Mouse (Mus musculus): ENCODE data around the gene Sipa1l2. TPM values are rescaled to one million over a fixed set of nuclear protein-coding genes. Genes with fewer than 3 reads are reported as not detected.

Sipa1l2 gene
- polyA plus RNA-seq, 1 experiment from 2014 or later, result 11.6 TPM

DNA sequence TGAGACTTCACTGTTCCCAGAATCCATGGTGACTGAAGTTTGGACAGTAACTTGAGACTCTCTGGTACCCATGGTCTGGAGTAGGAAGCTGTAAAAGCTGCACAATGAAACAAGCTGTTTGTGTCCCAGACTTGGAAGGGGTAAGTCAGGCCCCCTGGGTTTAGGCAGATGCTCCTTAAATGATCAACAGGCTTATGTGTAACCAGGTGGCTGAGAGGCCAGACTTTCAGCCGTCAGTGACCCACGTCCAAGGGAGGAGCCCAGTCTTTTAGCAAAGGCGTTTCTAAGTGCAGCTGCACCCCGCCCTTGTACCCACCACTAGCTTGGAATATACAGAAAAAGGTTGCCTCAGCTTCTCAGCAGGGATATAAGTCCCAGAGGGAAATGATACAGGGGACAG lies 19.0 kb downstream of the Sipa1l2 start:
- peaks cover 15% of the 10 kb centered on the region for H3K4me1 ChIP-seq (ENCODE audit: control insufficient read depth, insufficient read depth, low read length)
- no peaks in the 10 kb centered on the region for H3K9me3 ChIP-seq (ENCODE audit: control insufficient read depth, low read length)
- H3K4me3 ChIP-seq (ENCODE audit: low read depth, low read length), result no peak overlapping the region
- no peak overlapping the region for H3K4me2 ChIP-seq (ENCODE audit: low read depth)
- no peak overlapping the region for H3K27ac ChIP-seq (ENCODE audit: low read depth, low read length)
- DNase-seq (ENCODE audit: low spot score) (no peak), ATAC-seq (ENCODE audit: insufficient read depth, low FRiP score, low TSS enrichment) (no peak)
- H3K36me3 ChIP-seq (ENCODE audit: control insufficient read depth, insufficient read depth, low read length), result no peaks in the 10 kb centered on the region
- no peaks in the 10 kb centered on the region for H3K27me3 ChIP-seq (ENCODE audit: control insufficient read depth, insufficient read depth, low read length)
- WGBS, result 27% methylated on average over 4 of the region's 4 CpGs
- H3K9ac ChIP-seq (ENCODE audit: low read length), result no peak overlapping the region

DNA sequence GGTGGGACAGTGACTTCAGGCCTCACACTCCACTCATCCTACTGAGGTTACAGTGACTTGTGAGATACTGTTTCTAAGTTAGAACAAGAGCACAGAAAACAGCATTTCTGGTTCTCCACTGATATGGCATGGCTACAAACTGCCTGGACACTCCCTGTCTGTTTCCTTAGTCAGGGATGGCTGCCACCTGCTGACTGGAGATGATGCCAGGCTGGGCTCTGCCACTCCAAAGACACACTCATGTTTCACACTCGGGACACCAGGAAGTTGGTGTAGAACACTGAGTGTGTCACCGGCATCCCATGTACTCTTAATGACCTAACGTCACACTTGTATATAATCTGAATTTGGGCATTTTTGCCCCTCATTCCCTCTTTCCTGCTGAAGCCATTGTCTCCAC lies 22.3 kb downstream of the Sipa1l2 start:
- Histone ChIP-seq H3K4me3 (ENCODE audit: low read depth, low read length) (no peak overlapping the region), H3K4me1 (ENCODE audit: control insufficient read depth, insufficient read depth, low read length) (peaks cover 15% of the 10 kb centered on the region), H3K9me3 (ENCODE audit: control insufficient read depth, low read length) (no peaks in the 10 kb centered on the region), H3K27me3 (ENCODE audit: control insufficient read depth, insufficient read depth, low read length) (no peaks in the 10 kb centered on the region), H3K36me3 (ENCODE audit: control insufficient read depth, insufficient read depth, low read length) (no peaks in the 10 kb centered on the region), H3K4me2 (ENCODE audit: low read depth) (no peak overlapping the region), H3K27ac (ENCODE audit: low read depth, low read length) (no peak overlapping the region), H3K9ac (ENCODE audit: low read length) (no peak overlapping the region)
- DNase-seq (ENCODE audit: low spot score) (no peak), ATAC-seq (ENCODE audit: insufficient read depth, low FRiP score, low TSS enrichment) (no peak)
- 55% methylated on average over 3 of the region's 3 CpGs for WGBS

DNA sequence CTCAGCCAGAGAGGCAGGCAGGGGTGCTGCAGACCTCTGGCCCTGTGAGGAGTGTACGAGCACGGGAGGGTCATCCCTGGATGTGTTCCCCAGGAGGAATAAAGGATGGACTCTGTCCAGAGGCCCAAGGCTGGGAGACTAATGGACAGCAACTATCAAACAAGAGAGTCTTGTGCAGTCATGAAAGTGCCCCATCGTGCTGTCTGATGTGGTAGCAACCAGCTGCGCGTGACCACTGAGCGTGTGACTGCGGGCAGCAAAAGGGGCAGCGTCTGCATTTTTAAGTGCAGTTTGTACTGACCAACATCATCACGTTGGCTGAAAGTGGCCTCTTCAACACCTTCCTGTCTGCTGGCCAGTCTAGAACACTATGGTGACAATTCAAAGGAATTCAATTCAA lies 23.7 kb downstream of the Sipa1l2 start:
- no peak overlapping the region for H3K27ac ChIP-seq (ENCODE audit: low read depth, low read length)
- H3K4me1 ChIP-seq (ENCODE audit: control insufficient read depth, insufficient read depth, low read length), result peaks cover 10% of the 10 kb centered on the region
- WGBS, result 90% methylated on average over 9 of the region's 9 CpGs
- H3K9me3 ChIP-seq (ENCODE audit: control insufficient read depth, low read length), result no peaks in the 10 kb centered on the region
- H3K27me3 ChIP-seq (ENCODE audit: control insufficient read depth, insufficient read depth, low read length), result no peaks in the 10 kb centered on the region
- no peak overlapping the region for H3K4me3 ChIP-seq (ENCODE audit: low read depth, low read length)
- ATAC-seq (ENCODE audit: insufficient read depth, low FRiP score, low TSS enrichment) (no peak), DNase-seq (ENCODE audit: low spot score) (no peak)
- H3K4me2 ChIP-seq (ENCODE audit: low read depth), result no peak overlapping the region
- no peaks in the 10 kb centered on the region for H3K36me3 ChIP-seq (ENCODE audit: control insufficient read depth, insufficient read depth, low read length)
- no peak overlapping the region for H3K9ac ChIP-seq (ENCODE audit: low read length)

DNA sequence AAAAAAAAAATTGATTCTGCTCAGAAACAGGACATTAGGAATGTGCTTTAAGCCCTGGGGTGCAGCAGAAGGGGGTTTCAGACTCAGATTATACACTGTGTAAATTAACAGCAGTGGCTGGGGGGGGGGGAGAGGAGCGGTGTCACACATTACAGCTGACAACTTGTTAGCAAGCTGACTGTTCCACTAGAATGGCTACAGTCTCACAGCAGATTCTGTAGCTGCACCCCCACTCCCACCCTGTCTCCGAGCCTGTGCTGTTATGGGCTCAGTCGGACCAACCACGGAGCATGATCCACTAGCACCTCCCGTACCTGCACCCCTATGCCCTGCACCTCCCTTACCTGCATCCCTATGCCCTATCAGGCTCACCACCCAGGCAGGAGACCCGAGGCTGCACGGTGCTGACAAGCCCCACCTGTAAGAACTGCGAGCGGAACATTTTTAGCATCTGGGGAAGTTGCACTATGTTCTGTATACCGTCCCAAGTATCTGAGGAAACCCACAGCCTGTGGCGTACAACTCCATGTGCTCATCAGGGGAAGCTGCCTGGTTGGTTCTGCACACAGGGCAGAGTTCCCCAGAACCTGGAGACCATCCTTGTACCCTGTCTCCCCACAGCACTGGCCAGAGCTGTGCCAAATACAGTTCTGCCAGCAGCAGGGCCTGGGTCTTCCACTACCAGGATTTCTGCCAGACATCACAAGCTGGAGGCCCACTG lies 26.6 kb downstream of the Sipa1l2 start:
- Histone ChIP-seq H3K36me3 (ENCODE audit: control insufficient read depth, insufficient read depth, low read length) (no peaks in the 10 kb centered on the region), H3K4me2 (ENCODE audit: low read depth) (no peak overlapping the region), H3K9ac (ENCODE audit: low read length) (no peak overlapping the region), H3K9me3 (ENCODE audit: control insufficient read depth, low read length) (no peaks in the 10 kb centered on the region), H3K4me1 (ENCODE audit: control insufficient read depth, insufficient read depth, low read length) (peaks cover 13% of the 10 kb centered on the region; the same call in 1 of the 2 replicates), H3K27me3 (ENCODE audit: control insufficient read depth, insufficient read depth, low read length) (no peaks in the 10 kb centered on the region), H3K4me3 (ENCODE audit: low read depth, low read length) (no peak overlapping the region), H3K27ac (ENCODE audit: low read depth, low read length) (no peak overlapping the region)
- 78% methylated on average over 11 of the region's 11 CpGs for WGBS
- no peak for DNase-seq (ENCODE audit: low spot score)
- ATAC-seq (ENCODE audit: insufficient read depth, low FRiP score, low TSS enrichment), result no peak

DNA sequence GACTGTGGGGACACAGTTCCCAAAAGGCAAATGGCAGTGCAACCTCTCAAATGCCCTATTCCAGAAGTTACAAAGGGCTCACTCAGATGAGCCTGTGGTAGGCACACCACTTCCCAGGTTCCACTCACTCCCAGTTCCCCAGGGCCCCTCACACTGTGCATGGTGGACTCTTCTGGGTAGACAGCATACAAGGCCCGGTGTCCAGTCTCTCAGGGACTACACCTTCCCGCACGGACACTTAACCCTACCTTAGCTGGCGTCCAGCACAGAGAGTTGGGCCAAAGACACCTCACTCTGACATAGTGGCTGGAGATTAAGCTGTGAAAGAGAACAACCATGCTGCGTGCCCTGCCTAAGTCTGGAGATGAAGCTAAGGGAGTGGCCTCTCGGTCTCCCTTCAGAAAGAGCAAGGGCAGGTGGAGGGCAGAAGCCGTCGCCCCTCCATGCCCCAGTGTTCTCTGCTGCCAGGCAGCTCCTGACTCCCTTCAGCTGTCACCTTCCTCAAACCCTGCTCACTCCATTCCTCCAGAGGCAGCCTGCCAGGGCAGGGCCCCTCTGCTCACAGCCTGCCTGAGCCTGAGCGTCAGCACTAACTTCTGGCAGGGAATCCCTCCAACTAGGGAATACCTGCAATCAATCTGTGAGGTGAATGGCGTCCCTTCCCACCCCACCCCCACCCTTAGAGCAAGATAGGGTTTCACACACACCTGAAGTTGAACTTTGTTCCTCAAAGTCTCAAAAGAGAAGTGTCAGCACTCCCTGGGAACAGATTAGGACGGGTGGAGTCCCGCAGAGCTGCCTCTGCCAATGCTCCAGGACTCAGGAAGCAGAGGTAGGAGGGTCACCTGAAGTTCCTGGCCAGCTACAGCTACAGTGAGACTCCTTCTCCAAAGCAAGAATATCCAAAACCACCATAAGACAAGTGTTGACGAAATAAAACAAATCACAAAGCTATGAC lies 30.3 kb downstream of the Sipa1l2 start:
- WGBS, result 77% methylated on average over 13 of the region's 13 CpGs
- H3K27me3 ChIP-seq (ENCODE audit: control insufficient read depth, insufficient read depth, low read length), result no peaks in the 10 kb centered on the region
- no peak overlapping the region for H3K4me2 ChIP-seq (ENCODE audit: low read depth)
- H3K4me1 ChIP-seq (ENCODE audit: control insufficient read depth, insufficient read depth, low read length), result peaks cover 13% of the 10 kb centered on the region; the same call in 1 of the 2 replicates
- peaks cover 2% of the 10 kb centered on the region; the same call in 1 of the 2 replicates for H3K36me3 ChIP-seq (ENCODE audit: control insufficient read depth, insufficient read depth, low read length)
- no peak overlapping the region for H3K27ac ChIP-seq (ENCODE audit: low read depth, low read length)
- no peak overlapping the region for H3K4me3 ChIP-seq (ENCODE audit: low read depth, low read length)
- no peak for ATAC-seq (ENCODE audit: insufficient read depth, low FRiP score, low TSS enrichment)
- H3K9me3 ChIP-seq (ENCODE audit: control insufficient read depth, low read length), result no peaks in the 10 kb centered on the region
- no peak for DNase-seq (ENCODE audit: low spot score)
- no peak overlapping the region for H3K9ac ChIP-seq (ENCODE audit: low read length)

DNA sequence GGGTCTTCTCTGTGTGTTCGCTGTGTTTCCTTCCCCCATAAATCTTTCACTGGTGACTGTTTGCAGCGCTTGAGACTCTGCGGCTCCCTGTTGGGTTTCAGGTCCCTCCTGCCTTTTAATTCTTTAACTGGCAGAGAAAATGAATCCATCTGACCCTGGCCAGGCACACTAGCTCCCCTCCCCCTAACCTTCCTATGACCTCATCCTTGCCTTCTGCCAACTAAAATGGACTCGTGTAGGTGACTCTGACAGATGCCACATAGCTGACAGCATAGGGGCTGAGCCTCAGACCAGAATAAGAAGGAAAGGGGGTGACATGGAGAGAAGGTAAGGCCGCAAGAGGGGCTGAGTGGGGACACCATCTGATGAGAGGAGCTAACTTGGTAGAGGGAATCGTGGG lies 31.3 kb downstream of the Sipa1l2 start:
- Histone ChIP-seq H3K27ac (ENCODE audit: low read depth, low read length) (no peak overlapping the region), H3K27me3 (ENCODE audit: control insufficient read depth, insufficient read depth, low read length) (no peaks in the 10 kb centered on the region), H3K36me3 (ENCODE audit: control insufficient read depth, insufficient read depth, low read length) (peaks cover 2% of the 10 kb centered on the region; the same call in 1 of the 2 replicates), H3K9me3 (ENCODE audit: control insufficient read depth, low read length) (no peaks in the 10 kb centered on the region), H3K4me2 (ENCODE audit: low read depth) (no peak overlapping the region), H3K4me1 (ENCODE audit: control insufficient read depth, insufficient read depth, low read length) (peaks cover 13% of the 10 kb centered on the region; the same call in 1 of the 2 replicates), H3K4me3 (ENCODE audit: low read depth, low read length) (no peak overlapping the region), H3K9ac (ENCODE audit: low read length) (0 out of 2 replicates have a peak overlapping the region, but pooled peaks have one; percentile 8)
- 31% methylated on average over 6 of the region's 6 CpGs for WGBS
- DNase-seq (ENCODE audit: low spot score), result no peak
- ATAC-seq (ENCODE audit: insufficient read depth, low FRiP score, low TSS enrichment), result no peak

DNA sequence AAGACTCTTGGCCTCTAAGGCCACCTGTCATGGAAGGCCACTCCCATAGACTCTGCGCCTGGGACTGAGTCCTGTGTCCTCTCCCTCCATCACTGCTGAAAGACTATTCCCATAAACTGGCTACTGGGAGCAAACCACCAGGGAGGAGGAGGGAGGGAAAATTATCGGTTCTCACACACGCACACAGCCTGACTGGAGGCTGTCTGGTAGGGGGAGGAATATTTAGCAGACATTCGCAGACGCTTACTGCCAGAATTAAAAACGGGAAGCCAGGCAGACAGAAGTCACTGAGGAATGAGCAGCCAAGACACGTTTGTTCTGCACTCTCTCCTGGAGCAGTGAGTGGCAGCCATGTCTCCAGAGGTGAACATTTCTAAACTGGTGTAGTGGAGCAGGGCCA lies 35.9 kb downstream of the Sipa1l2 start:
- WGBS, result 74% methylated on average over 7 of the region's 7 CpGs
- Histone ChIP-seq H3K4me1 (ENCODE audit: control insufficient read depth, insufficient read depth, low read length) (peaks cover 27% of the 10 kb centered on the region), H3K9me3 (ENCODE audit: control insufficient read depth, low read length) (no peaks in the 10 kb centered on the region), H3K4me3 (ENCODE audit: low read depth, low read length) (no peak overlapping the region), H3K4me2 (ENCODE audit: low read depth) (no peak overlapping the region), H3K27me3 (ENCODE audit: control insufficient read depth, insufficient read depth, low read length) (no peaks in the 10 kb centered on the region), H3K36me3 (ENCODE audit: control insufficient read depth, insufficient read depth, low read length) (peaks cover 2% of the 10 kb centered on the region; the same call in 1 of the 2 replicates), H3K27ac (ENCODE audit: low read depth, low read length) (no peak overlapping the region), H3K9ac (ENCODE audit: low read length) (no peak overlapping the region)
- DNase-seq (ENCODE audit: low spot score) (no peak), ATAC-seq (ENCODE audit: insufficient read depth, low FRiP score, low TSS enrichment) (no peak)

DNA sequence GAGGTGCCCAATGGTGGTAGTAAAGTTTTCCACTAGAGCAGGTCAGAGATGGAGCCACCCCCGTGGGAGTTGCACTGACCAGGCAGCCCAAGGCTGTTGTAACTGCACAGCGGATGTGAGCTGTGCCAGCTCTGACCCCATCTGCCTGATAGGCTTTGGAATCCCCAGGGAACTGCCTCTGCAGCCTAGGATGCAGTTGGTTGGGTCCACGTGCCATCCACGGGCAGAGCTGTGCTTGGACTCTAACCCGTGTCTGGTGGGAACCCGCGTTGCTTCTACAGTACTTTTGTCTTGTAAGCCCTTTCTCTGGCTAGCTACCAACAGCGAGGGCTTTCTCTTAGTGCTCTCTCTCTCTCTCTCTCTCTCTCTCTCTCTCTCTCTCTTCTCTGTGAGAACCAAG lies 36.7 kb downstream of the Sipa1l2 start:
- no peak overlapping the region for H3K4me3 ChIP-seq (ENCODE audit: low read depth, low read length)
- no peak overlapping the region for H3K4me2 ChIP-seq (ENCODE audit: low read depth)
- no peaks in the 10 kb centered on the region for H3K27me3 ChIP-seq (ENCODE audit: control insufficient read depth, insufficient read depth, low read length)
- DNase-seq (ENCODE audit: low spot score), result no peak
- WGBS, result 85% methylated on average over 8 of the region's 8 CpGs
- H3K4me1 ChIP-seq (ENCODE audit: control insufficient read depth, insufficient read depth, low read length), result peaks cover 30% of the 10 kb centered on the region
- H3K27ac ChIP-seq (ENCODE audit: low read depth, low read length), result no peak overlapping the region
- no peaks in the 10 kb centered on the region for H3K9me3 ChIP-seq (ENCODE audit: control insufficient read depth, low read length)
- no peak for ATAC-seq (ENCODE audit: insufficient read depth, low FRiP score, low TSS enrichment)
- H3K9ac ChIP-seq (ENCODE audit: low read length), result no peak overlapping the region
- H3K36me3 ChIP-seq (ENCODE audit: control insufficient read depth, insufficient read depth, low read length), result peaks cover 2% of the 10 kb centered on the region; the same call in 1 of the 2 replicates

All from neural tube, embryonic 11.5 days (tissue).